Mouse (Mus musculus): ENCODE measurements around the gene 1810055G02Rik. TPM values are rescaled to one million over a fixed set of nuclear protein-coding genes. Genes with fewer than 3 reads are reported as not detected.
A peak's percentile ranks its signal among the peaks of the same experiment; 100 is the strongest.

Gene 1810055G02Rik
- total and polyA plus RNA-seq, 3 experiments = 5.6 to 9.5 (median 7.9) TPM

DNA sequence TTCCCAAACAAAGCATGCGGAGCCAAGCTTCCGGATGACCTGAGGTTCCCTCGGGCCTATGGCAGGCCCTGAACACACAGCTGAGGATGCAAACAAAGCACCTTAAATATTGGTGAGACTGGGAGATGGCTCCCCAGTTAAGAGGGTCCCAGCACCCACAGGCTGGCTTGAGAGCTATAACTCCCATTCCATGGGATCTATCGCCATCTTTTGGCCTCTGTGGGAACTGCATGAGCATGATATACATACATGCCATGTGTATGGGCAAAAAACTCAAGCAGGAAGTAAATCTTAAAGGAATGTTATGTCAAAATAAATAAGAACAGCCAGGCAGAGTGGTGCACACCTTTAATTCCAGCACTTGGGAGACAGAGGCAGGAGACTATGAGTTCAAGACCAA is 15.8 kb downstream of the 1810055G02Rik start:
- H3K4me2 ChIP-seq (ENCODE audit: insufficient read depth, low read depth, poor library complexity, severe bottlenecking) = no peak overlapping the region
- no peak overlapping the region for H3K27ac ChIP-seq (ENCODE audit: insufficient read depth, low read depth)
- peak; percentile 11; the same call in 1 of the 2 replicates for TF ChIP-seq SMC3 (IDR thresholded peaks at IDR 0.05; ENCODE audit: low read depth, low read length)
- TF ChIP-seq MXI1 (IDR thresholded peaks at IDR 0.05; ENCODE audit: low read depth, low read length) = no peak
- TF ChIP-seq JUN (IDR thresholded peaks at IDR 0.05; ENCODE audit: insufficient read depth, low read depth, low read length) = no peak
- peak; percentile 55 for TF ChIP-seq RAD21 (IDR thresholded peaks at IDR 0.05; ENCODE audit: low read depth, low read length)
- peak; percentile 62 to 65; a peak in 3 of 4 replicates for TF ChIP-seq CTCF (conservative IDR thresholded peaks at IDR 0.05 in 1 of 2, IDR thresholded peaks at IDR 0.05 in 1 of 2; ENCODE audit: low read depth in 2 of 2, low read length in 2 of 2)
- no peak for TF ChIP-seq IRF4 (IDR thresholded peaks at IDR 0.05; ENCODE audit: low read depth, low read length)
- no peak for TF ChIP-seq MEF2A (IDR thresholded peaks at IDR 0.05; ENCODE audit: borderline replicate concordance, low read depth, low read length)
- no peak for TF ChIP-seq ZC3H11A (IDR thresholded peaks at IDR 0.05; ENCODE audit: low read depth, low read length)
- no peaks in the 10 kb centered on the region for H3K79me2 ChIP-seq (replicated peaks; ENCODE audit: control insufficient read depth, extremely low read depth, insufficient read depth, poor library complexity, severe bottlenecking)
- dilution Hi-C loops (cut with MboI; ENCODE audit: extremely low pct_ligation_motif_present, extremely low pct_unique_long_range_greater_than_20kb, low sequenced_read_pairs) (no loop called here), in situ Hi-C loops (cut with MboI; ENCODE audit: low pct_ligation_motif_present, low pct_unique_long_range_greater_than_20kb, low sequenced_read_pairs) (no loop called here)
- H3K27me3 ChIP-seq (replicated peaks) = no peaks in the 10 kb centered on the region
- H3K4me1 ChIP-seq (ENCODE audit: control insufficient read depth in 1 of 2, insufficient read depth in 2 of 2) = peaks cover 0 to 5% of the 10 kb centered on the region in 2 experiments; a peak in 2 of 4 replicates
- peaks cover 7% of the 10 kb centered on the region for H3K9me3 ChIP-seq (replicated peaks; ENCODE audit: low read length)
- DNase-seq (ENCODE audit: extremely low read depth) = peak; percentile 38
- no peak overlapping the region for H3K9ac ChIP-seq (ENCODE audit: insufficient read depth, low read depth)
- H3K36me3 ChIP-seq (replicated peaks in 1 of 2; ENCODE audit: control insufficient read depth in 1 of 2, insufficient read depth in 1 of 2, low read length in 1 of 2) = peaks cover 0 to under 1% of the 10 kb centered on the region in 2 experiments
- no peak overlapping the region for H3K4me3 ChIP-seq (replicated peaks in 1 of 3; ENCODE audit: low read depth in 2 of 3, low read length in 2 of 3, poor library complexity in 1 of 3)

- in situ Hi-C loops (cut with MboI; ENCODE audit: low pct_ligation_motif_present, low pct_unique_long_range_greater_than_20kb, low sequenced_read_pairs) = no loop called here
- dilution Hi-C loops (cut with MboI; ENCODE audit: extremely low pct_ligation_motif_present, extremely low pct_unique_long_range_greater_than_20kb, low sequenced_read_pairs) = no loop called here
- TF ChIP-seq SMC3 (IDR thresholded peaks at IDR 0.05; ENCODE audit: low read depth, low read length) (peak; percentile 59), TBP (conservative IDR thresholded peaks at IDR 0.05; ENCODE audit: low read depth, low read length) (no peak), HCFC1 (IDR thresholded peaks at IDR 0.05; ENCODE audit: low read depth, low read length) (no peak), ZNF384 (IDR thresholded peaks at IDR 0.05; ENCODE audit: low read depth, low read length) (no peak), ETS1 (conservative IDR thresholded peaks at IDR 0.05; ENCODE audit: low read depth, low read length) (no peak), TCF12 (IDR thresholded peaks at IDR 0.05; ENCODE audit: low read depth, low read length) (no peak), MAFK (IDR thresholded peaks at IDR 0.05; ENCODE audit: insufficient replicate concordance, low read length) (no peak), EP300 (IDR thresholded peaks at IDR 0.05; ENCODE audit: low read length) (no peak), POLR2A (IDR thresholded peaks at IDR 0.05; ENCODE audit: low read depth, low read length) (no peak), ZKSCAN1 (IDR thresholded peaks at IDR 0.05; ENCODE audit: borderline replicate concordance, low read depth, low read length) (no peak), CTCF (conservative IDR thresholded peaks at IDR 0.05 in 1 of 2, IDR thresholded peaks at IDR 0.05 in 1 of 2; ENCODE audit: low read depth in 2 of 2, low read length in 2 of 2) (peak; percentile 79 to 81), IRF4 (IDR thresholded peaks at IDR 0.05; ENCODE audit: low read depth, low read length) (no peak), GABPA (IDR thresholded peaks at IDR 0.05; ENCODE audit: insufficient replicate concordance, low read depth, low read length) (no peak), BHLHE40 (IDR thresholded peaks at IDR 0.05; ENCODE audit: low read depth, low read length) (no peak), RAD21 (IDR thresholded peaks at IDR 0.05; ENCODE audit: low read depth, low read length) (peak; percentile 59), PAX5 (IDR thresholded peaks at IDR 0.05; ENCODE audit: low read length) (no peak), CHD2 (IDR thresholded peaks at IDR 0.05; ENCODE audit: low read length) (no peak; the same call in 1 of the 2 replicates), ZC3H11A (IDR thresholded peaks at IDR 0.05; ENCODE audit: low read depth, low read length) (no peak), JUND (conservative IDR thresholded peaks at IDR 0.05; ENCODE audit: low read depth, low read length) (no peak), MYC (IDR thresholded peaks at IDR 0.05; ENCODE audit: low read depth, low read length) (peak; percentile 71), UBTF (IDR thresholded peaks at IDR 0.05; ENCODE audit: low read depth, low read length) (no peak), ZMIZ1 (IDR thresholded peaks at IDR 0.05; ENCODE audit: low read depth, low read length) (no peak), MEF2A (IDR thresholded peaks at IDR 0.05; ENCODE audit: borderline replicate concordance, low read depth, low read length) (no peak), NELFE (IDR thresholded peaks at IDR 0.05; ENCODE audit: low read depth, low read length) (no peak), USF2 (conservative IDR thresholded peaks at IDR 0.05; ENCODE audit: low read depth, low read length) (no peak), USF1 (IDR thresholded peaks at IDR 0.05; ENCODE audit: low read depth, low read length) (no peak), POLR2AphosphoS2 (IDR thresholded peaks at IDR 0.05; ENCODE audit: low read depth, low read length) (no peak), E2F4 (IDR thresholded peaks at IDR 0.05; ENCODE audit: insufficient replicate concordance, low read depth, low read length) (no peak), CHD1 (IDR thresholded peaks at IDR 0.05; ENCODE audit: low read depth, low read length) (no peak), RCOR1 (conservative IDR thresholded peaks at IDR 0.05; ENCODE audit: low read depth, low read length) (no peak), MAZ (IDR thresholded peaks at IDR 0.05; ENCODE audit: low read depth, low read length) (no peak)
These were observed 16.7 kb downstream of the 1810055G02Rik start for GRCm38 (mm10) chr19:3724779-3725178.

More at GRCm38 (mm10) chr19:3724779-3725178, 16.7 kb downstream of the 1810055G02Rik start:
- no peak overlapping the region for H3K9ac ChIP-seq (ENCODE audit: insufficient read depth, low read depth)
- no peaks in the 10 kb centered on the region for H3K79me2 ChIP-seq (replicated peaks; ENCODE audit: control insufficient read depth, extremely low read depth, insufficient read depth, poor library complexity, severe bottlenecking)
- peak; percentile 61 for DNase-seq (ENCODE audit: extremely low read depth)
- no peaks in the 10 kb centered on the region for H3K4me1 ChIP-seq (ENCODE audit: control insufficient read depth in 1 of 2, insufficient read depth in 2 of 2)
- H3K36me3 ChIP-seq (replicated peaks in 1 of 2; ENCODE audit: control insufficient read depth in 1 of 2, insufficient read depth in 1 of 2, low read length in 1 of 2) = no peaks in the 10 kb centered on the region
- H3K4me2 ChIP-seq (ENCODE audit: insufficient read depth, low read depth, poor library complexity, severe bottlenecking) = no peak overlapping the region
- H3K4me3 ChIP-seq (replicated peaks in 1 of 3; ENCODE audit: low read depth in 2 of 3, low read length in 2 of 3, poor library complexity in 1 of 3) = no peak overlapping the region
- peaks cover 7% of the 10 kb centered on the region for H3K9me3 ChIP-seq (replicated peaks; ENCODE audit: low read length)
- no peaks in the 10 kb centered on the region for H3K27me3 ChIP-seq (replicated peaks)
- no peak overlapping the region for H3K27ac ChIP-seq (ENCODE audit: insufficient read depth, low read depth)

All from CH12.LX (cell line).